In genomic region chr11:60165076-60165475, GRCm38 (mm10) we compare ENCODE assay signal across 8 mouse cellular contexts. TPM values are rescaled to one million over a fixed set of nuclear protein-coding genes. Genes with fewer than 3 reads are reported as not detected.
DNase-seq lines count a peak whose midpoint lies in the region; ATAC-seq and TF ChIP-seq lines count a peak whose summit lies in the region.

No protein-coding gene starts in this region.

- H3K27me3 ChIP-seq in lung, embryonic 14.5 days (ENCODE audit: insufficient read depth, low read length) = no peaks in the 10 kb centered on the region
- H3K27me3 ChIP-seq in heart, embryonic 15.5 days = no peaks in the 10 kb centered on the region
- no peaks in the 10 kb centered on the region for H3K27me3 ChIP-seq in stomach, embryonic 15.5 days (replicated peaks)

- H3K9me3 ChIP-seq in lung, embryonic 14.5 days (ENCODE audit: low read depth, low read length) = no peaks in the 10 kb centered on the region
- no peaks in the 10 kb centered on the region for H3K9me3 ChIP-seq in heart, embryonic 15.5 days (replicated peaks)
- no peaks in the 10 kb centered on the region for H3K9me3 ChIP-seq in stomach, embryonic 15.5 days

- H3K4me1 ChIP-seq in lung, embryonic 14.5 days (ENCODE audit: insufficient read depth) = peaks cover 31% of the 10 kb centered on the region
- H3K4me1 ChIP-seq in heart, embryonic 15.5 days (replicated peaks) = peaks cover 85% of the 10 kb centered on the region
- peaks cover 77% of the 10 kb centered on the region for H3K4me1 ChIP-seq in stomach, embryonic 15.5 days

- no peak overlapping the region for H3K9ac ChIP-seq in lung, embryonic 14.5 days
- H3K9ac ChIP-seq in heart, embryonic 15.5 days = no peak overlapping the region
- no peak overlapping the region for H3K9ac ChIP-seq in stomach, embryonic 15.5 days

- no peak for TF ChIP-seq CTCF in lung, embryonic 14.5 days (IDR thresholded peaks at IDR 0.05; ENCODE audit: low read depth)

- H3K4me3 ChIP-seq in lung, embryonic 14.5 days (ENCODE audit: low read depth, low read length) = no peak overlapping the region
- H3K4me3 ChIP-seq in heart, embryonic 15.5 days = no peak overlapping the region
- no peak overlapping the region for H3K4me3 ChIP-seq in stomach, embryonic 15.5 days (replicated peaks)

- peaks cover 21% of the 10 kb centered on the region for H3K36me3 ChIP-seq in lung, embryonic 14.5 days (ENCODE audit: insufficient read depth)
- no peaks in the 10 kb centered on the region for H3K36me3 ChIP-seq in heart, embryonic 15.5 days
- H3K36me3 ChIP-seq in stomach, embryonic 15.5 days = no peaks in the 10 kb centered on the region

- no peak overlapping the region for H3K4me2 ChIP-seq in lung, embryonic 14.5 days
- no peak overlapping the region for H3K4me2 ChIP-seq in heart, embryonic 15.5 days
- H3K4me2 ChIP-seq in stomach, embryonic 15.5 days = no peak overlapping the region

- ATAC-seq in lung, embryonic 14.5 days (ENCODE audit: insufficient read depth) = peak; percentile 78
- no peak for ATAC-seq in heart, embryonic 15.5 days (replicated peaks; ENCODE audit: insufficient number of reproducible peaks, insufficient read depth, low FRiP score, low read depth)
- ATAC-seq in stomach, embryonic 15.5 days (ENCODE audit: insufficient read depth, low FRiP score, low read depth) = no peak
- ATAC-seq in megakaryocyte progenitor cell, adult 5-6 weeks (replicated peaks; ENCODE audit: poor library complexity) = no peak

- WGBS in lung, embryonic 14.5 days = 26% methylated on average over 5 of the region's 5 CpGs
- 61% methylated on average over 5 of the region's 5 CpGs for WGBS in heart, embryonic 15.5 days
- WGBS in stomach, embryonic 15.5 days = 41% methylated on average over 5 of the region's 5 CpGs

- 0 out of 2 replicates have a peak overlapping the region, but pooled peaks have one; percentile 65 for H3K27ac ChIP-seq in lung, embryonic 14.5 days (ENCODE audit: low read depth)
- H3K27ac ChIP-seq in heart, embryonic 15.5 days = peak overlapping the region; percentile 25; the same call in 1 of the 2 replicates
- H3K27ac ChIP-seq in stomach, embryonic 15.5 days = peak overlapping the region; percentile 54; the same call in 1 of the 2 replicates

- DNase-seq in cerebellum, postnatal 10 days = peak; percentile 70 to 83
- no peak for DNase-seq in cerebellum, adult 9-10 months
- DNase-seq in lung, embryonic 14.5 days = peak; percentile 78
- DNase-seq in lung, postnatal 25 days (ENCODE audit: low spot score) = no peak
- DNase-seq in right cerebral cortex, adult 2 months (ENCODE audit: low spot score in 2 of 2) = no peak

RNA-seq across cellular contexts. Expression of gene Srebf1, which starts 57.3 kb away (rescaled TPM):
- 73.9 and 77.2 TPM in 2 replicates for polyA plus RNA-seq in lung, embryonic 14.5 days (2014; fragmentation: Nextera tagmentation; extraction: Ambion mirVana)
- polyA plus RNA-seq in heart, embryonic 15.5 days (2015; fragmentation: Nextera tagmentation; extraction: Ambion mirVana) = 36.5 and 61.1 TPM in 2 replicates
- polyA plus RNA-seq in stomach, embryonic 15.5 days (2015; fragmentation: Nextera tagmentation; extraction: Ambion mirVana) = 81.5 and 83.5 TPM in 2 replicates
- total RNA-seq in megakaryocyte progenitor cell, adult 5-6 weeks (2015) = 20.9 and 23.3 TPM in 2 replicates
- total RNA-seq in megakaryocyte progenitor cell, adult 5-6 weeks (2017) = 20.6 and 29.3 TPM in 2 replicates

Comparison
In these comparisons a context has a peak if more than half of its experiments do, and no peak if none do; other contexts are left out.
1. DNase-seq: peak in cerebellum, postnatal 10 days (2 of 2) and lung, embryonic 14.5 days (single experiment); none in cerebellum, adult 9-10 months (single experiment), lung, postnatal 25 days (single experiment) and right cerebral cortex, adult 2 months (0 of 2).
2. Peak in every context shown above with its lines, with median percentiles within 50 percentile points of each other: H3K27ac ChIP-seq.